Mouse (Mus musculus): ENCODE measurements at regions not wholly inside any gene's neighbourhood (a gene's known extent, or its start where the extent isn't known, plus 50 kb on each side); places are given as distances from the start of the nearest gene placed in this dataset.
A peak's percentile ranks its signal among the peaks of the same experiment; 100 is the strongest.

- no peak for DNase-seq
These were observed 288.1 kb upstream of the Cxadr start for GRCm38 (mm10) chr16:78013049-78013819.

GRCm38 (mm10) chr16:78004016-78004415, 297.3 kb upstream of the Cxadr start:
- no peak for DNase-seq

GRCm38 (mm10) chr16:77992986-77993385, 308.3 kb upstream of the Cxadr start:
- DNase-seq: no peak

GRCm38 (mm10) chr16:77989791-77990325, 311.4 kb upstream of the Cxadr start:
- DNase-seq: no peak

GRCm38 (mm10) chr16:77989139-77989538, 312.1 kb upstream of the Cxadr start:
- DNase-seq: no peak

GRCm38 (mm10) chr16:77986884-77987529, 314.3 kb upstream of the Cxadr start:
- DNase-seq: peak; percentile 2

- DNase-seq: no peak
These were observed 346.9 kb upstream of the Gm11146 start for GRCm38 (mm10) chr16:77948785-77949184.

GRCm38 (mm10) chr16:77945442-77945841, 343.5 kb upstream of the Gm11146 start:
- DNase-seq: no peak

GRCm38 (mm10) chr16:77931025-77931723, 329.3 kb upstream of the Gm11146 start:
- no peak for DNase-seq

GRCm38 (mm10) chr16:77914160-77915070, 312.5 kb upstream of the Gm11146 start:
- DNase-seq: no peak

- DNase-seq: no peak
These were observed 292.4 kb upstream of the Gm11146 start for GRCm38 (mm10) chr16:77894247-77894646.

GRCm38 (mm10) chr16:77893690-77894089, 291.8 kb upstream of the Gm11146 start:
- DNase-seq: no peak

- DNase-seq: no peak
These were observed 290.8 kb upstream of the Gm11146 start for GRCm38 (mm10) chr16:77892731-77893130.

- no peak for DNase-seq
These were observed 287.5 kb upstream of the Gm11146 start for GRCm38 (mm10) chr16:77889348-77889747.

GRCm38 (mm10) chr16:77885060-77885679, 283.3 kb upstream of the Gm11146 start:
- no peak for DNase-seq

GRCm38 (mm10) chr16:77884495-77884894, 282.6 kb upstream of the Gm11146 start:
- no peak for DNase-seq

- DNase-seq: no peak
These were observed 275.1 kb upstream of the Gm11146 start for GRCm38 (mm10) chr16:77877006-77877405.

GRCm38 (mm10) chr16:77863246-77863645, 261.4 kb upstream of the Gm11146 start:
- no peak for DNase-seq

GRCm38 (mm10) chr16:77852066-77852781, 250.3 kb upstream of the Gm11146 start:
- peak; percentile 9 for DNase-seq

GRCm38 (mm10) chr16:77851206-77852065, 249.5 kb upstream of the Gm11146 start:
- no peak for DNase-seq

Data from layer of hippocampus, adult 9-11 months (tissue).